Mouse (Mus musculus) midbrain, postnatal 0 days (tissue): Measurements from ENCODE around the gene Dimt1. TPM values are rescaled to one million over a fixed set of nuclear protein-coding genes. Genes with fewer than 3 reads are reported as not detected.
A peak's percentile ranks its signal among the peaks of the same experiment; 100 is the strongest.

Experiments
- ATAC-seq: fragments of 200-750 bp; cut with Nextera tagmentation; 2 replicates; pipeline ENCODE4 v1.8.0; 2017; ENCODE audit warnings: moderate number of reproducible peaks, mild to moderate bottlenecking, moderate TSS enrichment, moderate library complexity; ENCODE audit not compliant: low FRiP score
- DNase-seq: peaks from one replicate; pipeline ENCODE4 v3.0.0-alpha.2; 2015; ENCODE audit warnings: low spot score
- H3K27ac ChIP-seq: fragments of 300-500 bp; sonication (generic); 2 replicates; pipeline ENCODE4 v1.5.1; 2014; ENCODE audit warnings: low read depth, mild to moderate bottlenecking, low read length, mixed read lengths
- H3K27me3 ChIP-seq: fragments of 300-500 bp; sonication (generic); 2 replicates; pipeline ENCODE4 v1.6.1; 2014; ENCODE audit warnings: low read length, control low read depth, mixed read lengths; ENCODE audit not compliant: insufficient read depth
- H3K36me3 ChIP-seq: fragments of 300-500 bp; sonication (generic); 2 replicates; pipeline ENCODE4 v1.6.1; 2014; ENCODE audit warnings: low read length, control low read depth, mixed read lengths; ENCODE audit not compliant: insufficient read depth
- H3K4me1 ChIP-seq: fragments of 300-500 bp; sonication (generic); 2 replicates; pipeline ENCODE4 v1.6.1; 2014; ENCODE audit warnings: mild to moderate bottlenecking, control low read depth, antibody characterized with exemption, low read length, mixed read lengths; ENCODE audit not compliant: insufficient read depth
- H3K4me2 ChIP-seq: fragments of 300-500 bp; sonication (generic); 2 replicates; pipeline ENCODE4 v1.6.1; 2014; ENCODE audit warnings: low read depth, mild to moderate bottlenecking, low read length, mixed read lengths; ENCODE audit not compliant: poor library complexity, severe bottlenecking
- H3K4me3 ChIP-seq: fragments of 300-500 bp; sonication (generic); 2 replicates; pipeline ENCODE4 v1.5.1; 2014; ENCODE audit warnings: low read depth, mild to moderate bottlenecking, low read length, moderate library complexity
- H3K9ac ChIP-seq: fragments of 300-500 bp; sonication (generic); replicated peaks from 2 replicates; pipeline ENCODE4 v1.6.1; 2014; ENCODE audit warnings: mild to moderate bottlenecking, low read length, moderate library complexity, mixed read lengths; ENCODE audit not compliant: poor library complexity, severe bottlenecking
- H3K9me3 ChIP-seq: fragments of 300-500 bp; sonication (generic); 2 replicates; pipeline ENCODE4 v1.6.1; 2016; ENCODE audit warnings: low read length, control low read depth
- CTCF ChIP-seq: IDR thresholded peaks from 2 replicates; pipeline ENCODE4 v1.5.1; 2016; ENCODE audit warnings: antibody characterized with exemption, mild to moderate bottlenecking
- WGBS: fragments of 180-500 bp; shearing (Covaris S2); extraction: QIAGEN DNeasy Blood & Tissue Kit; methylation state at CpG from one replicate; pipeline ENCODE4 v1.1.7; 2014; 5-methylcytosine and 5-hydroxymethylcytosine counted together
- polyA plus RNA-seq: library from polyadenylated mRNA; unstranded; fragments of >200 nt; fragmentation: Nextera tagmentation; extraction: Ambion mirVana; gene quantifications from 2 replicates; pipeline ENCODE4 v1.2.1, GENCODE M21; 2015
- total RNA-seq: library from RNA; depleted of rRNA; stranded (reverse); fragments of >200 nt; gene quantifications from 2 replicates; pipeline ENCODE4 v1.2.3, GENCODE M21; 2014

Dimt1 gene
- total and polyA plus RNA-seq, 2 experiments from 2014 or later, result 16.0 to 29.7 TPM

- peak overlapping the region; percentile 98 for H3K4me3 ChIP-seq
- H3K4me1 ChIP-seq, result no peaks in the 10 kb centered on the region
- H3K9me3 ChIP-seq, result no peaks in the 10 kb centered on the region
- ATAC-seq (no peak), DNase-seq (no peak)
- no peaks in the 10 kb centered on the region for H3K27me3 ChIP-seq
- TF ChIP-seq CTCF, result no peak
- no peaks in the 10 kb centered on the region for H3K36me3 ChIP-seq
- peak overlapping the region; percentile 81; the same call in 1 of the 2 replicates for H3K9ac ChIP-seq
- no peak overlapping the region for H3K27ac ChIP-seq
- 21% methylated on average over 7 of the region's 7 CpGs for WGBS
- H3K4me2 ChIP-seq, result peak overlapping the region; percentile 70
Observed at GRCm38 (mm10) chr13:106937138-106937472, 9.8 kb upstream of the Dimt1 start.

GRCm38 (mm10) chr13:106941211-106941976 lies 5.5 kb upstream of the Dimt1 start:
- no peak overlapping the region for H3K9ac ChIP-seq
- 23% methylated on average over 7 of the region's 7 CpGs for WGBS
- no peaks in the 10 kb centered on the region for H3K36me3 ChIP-seq
- peak; percentile 66 for DNase-seq
- no peak for ATAC-seq
- H3K9me3 ChIP-seq, result no peaks in the 10 kb centered on the region
- H3K4me2 ChIP-seq, result no peak overlapping the region
- no peaks in the 10 kb centered on the region for H3K27me3 ChIP-seq
- no peak overlapping the region for H3K4me3 ChIP-seq
- TF ChIP-seq CTCF, result peak; percentile 35
- H3K4me1 ChIP-seq, result no peaks in the 10 kb centered on the region
- H3K27ac ChIP-seq, result no peak overlapping the region

DNA sequence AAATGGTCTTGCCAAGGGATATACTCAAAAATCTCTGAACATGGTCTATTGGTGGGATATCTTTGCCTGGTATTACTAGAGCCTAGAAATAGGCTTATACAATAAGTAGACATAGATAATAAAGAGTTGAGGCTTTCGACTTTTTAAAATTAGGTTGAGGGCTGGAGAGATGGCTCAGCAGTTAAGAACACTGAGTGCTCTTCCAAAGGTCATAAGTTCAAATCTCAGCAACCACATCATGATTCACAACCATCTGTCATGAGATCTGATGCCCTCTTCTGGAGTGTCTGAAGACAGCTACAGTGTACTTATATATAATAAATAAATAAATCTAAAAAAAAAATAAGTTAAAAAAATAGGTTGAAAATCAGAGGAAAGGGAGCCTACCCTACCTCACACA lies 4.2 kb upstream of the Dimt1 start:
- Histone ChIP-seq H3K9me3 (no peaks in the 10 kb centered on the region), H3K27me3 (no peaks in the 10 kb centered on the region), H3K4me1 (0 out of 2 replicates have a peak, but pooled peaks cover 2% of the 10 kb centered on the region), H3K9ac (no peak overlapping the region), H3K4me2 (no peak overlapping the region), H3K27ac (no peak overlapping the region), H3K4me3 (no peak overlapping the region), H3K36me3 (no peaks in the 10 kb centered on the region)
- 98% methylated on average over 1 of the region's 1 CpGs for WGBS
- ATAC-seq, result no peak
- DNase-seq, result no peak
- TF ChIP-seq CTCF, result no peak

DNA sequence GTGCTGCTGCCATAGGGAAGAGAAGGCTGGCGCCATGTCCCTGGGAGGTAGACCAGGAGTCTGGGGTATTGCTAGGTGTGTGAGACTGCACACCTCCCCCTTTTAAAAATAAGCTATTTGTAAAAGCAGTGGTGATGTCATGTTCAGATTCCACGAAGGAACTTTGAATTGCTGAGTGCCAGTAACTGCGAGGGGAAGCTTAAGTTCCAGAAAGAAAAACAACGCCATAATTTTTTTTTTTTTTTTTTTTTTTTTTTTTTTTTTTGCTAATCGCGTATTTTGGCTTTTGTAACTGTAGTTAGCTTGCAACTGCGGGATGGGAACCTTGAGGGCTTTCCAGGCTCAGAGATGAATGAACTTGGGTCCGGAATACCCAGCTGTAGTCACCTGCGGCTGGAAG lies 1.4 kb upstream of the Dimt1 start:
- Histone ChIP-seq H3K4me2 (no peak overlapping the region), H3K27me3 (no peaks in the 10 kb centered on the region), H3K36me3 (peaks cover 7% of the 10 kb centered on the region; the same call in 1 of the 2 replicates), H3K27ac (no peak overlapping the region), H3K4me1 (peaks cover 6% of the 10 kb centered on the region; the same call in 1 of the 2 replicates), H3K4me3 (no peak overlapping the region), H3K9ac (no peak overlapping the region), H3K9me3 (no peaks in the 10 kb centered on the region)
- 87% methylated on average over 9 of the region's 9 CpGs for WGBS
- ATAC-seq (no peak), DNase-seq (no peak)
- no peak for TF ChIP-seq CTCF

GRCm38 (mm10) chr13:106947583-106947982 lies 656 bp downstream of the Dimt1 start:
- 4% methylated on average over 6 of the region's 6 CpGs for WGBS
- Histone ChIP-seq H3K9ac (peak overlapping the region; percentile 90), H3K27ac (peak overlapping the region; percentile 69), H3K4me2 (peak overlapping the region; percentile 68), H3K4me1 (peaks cover 6% of the 10 kb centered on the region; the same call in 1 of the 2 replicates), H3K27me3 (no peaks in the 10 kb centered on the region), H3K4me3 (peak overlapping the region; percentile 92), H3K36me3 (peaks cover 17% of the 10 kb centered on the region; the same call in 1 of the 2 replicates), H3K9me3 (no peaks in the 10 kb centered on the region)
- no peak for TF ChIP-seq CTCF
- ATAC-seq (peak; percentile 2; the same call in 1 of the 2 replicates), DNase-seq (no peak)

DNA sequence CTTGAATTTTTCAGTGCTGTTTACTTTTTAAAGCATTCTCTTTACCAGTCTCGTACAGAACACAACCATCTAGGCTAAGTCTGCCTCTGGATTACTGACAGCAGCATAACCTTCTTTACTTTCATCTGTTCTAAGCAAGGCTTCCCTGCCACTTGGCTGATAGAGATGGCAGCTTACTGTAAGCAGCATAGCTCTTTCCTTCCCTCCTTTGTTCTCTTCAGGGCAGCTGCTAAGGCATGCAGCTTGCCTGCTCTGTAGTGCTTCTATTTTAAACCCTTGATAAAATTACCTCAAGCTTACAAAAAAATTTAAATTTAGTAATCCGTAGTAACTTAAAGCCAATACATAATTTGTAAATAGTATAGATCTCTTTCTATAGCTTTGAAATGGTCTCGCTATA lies 8.0 kb downstream of the Dimt1 start:
- no peak for TF ChIP-seq CTCF
- Histone ChIP-seq H3K36me3 (peaks cover 33% of the 10 kb centered on the region; the same call in 1 of the 2 replicates), H3K4me2 (no peak overlapping the region), H3K9me3 (no peaks in the 10 kb centered on the region), H3K4me1 (no peaks in the 10 kb centered on the region), H3K27ac (no peak overlapping the region), H3K27me3 (no peaks in the 10 kb centered on the region), H3K9ac (no peak overlapping the region), H3K4me3 (no peak overlapping the region)
- ATAC-seq, result no peak
- 91% methylated on average over 3 of the region's 3 CpGs for WGBS
- DNase-seq, result no peak
